Mouse (Mus musculus): Measurements from ENCODE around the gene Pkig. TPM values are rescaled to one million over a fixed set of nuclear protein-coding genes. Genes with fewer than 3 reads are reported as not detected.

Pkig gene
- polyA plus RNA-seq (2015; fragmentation: Nextera tagmentation; extraction: Ambion mirVana) = 131 and 134 TPM in 2 replicates

DNA sequence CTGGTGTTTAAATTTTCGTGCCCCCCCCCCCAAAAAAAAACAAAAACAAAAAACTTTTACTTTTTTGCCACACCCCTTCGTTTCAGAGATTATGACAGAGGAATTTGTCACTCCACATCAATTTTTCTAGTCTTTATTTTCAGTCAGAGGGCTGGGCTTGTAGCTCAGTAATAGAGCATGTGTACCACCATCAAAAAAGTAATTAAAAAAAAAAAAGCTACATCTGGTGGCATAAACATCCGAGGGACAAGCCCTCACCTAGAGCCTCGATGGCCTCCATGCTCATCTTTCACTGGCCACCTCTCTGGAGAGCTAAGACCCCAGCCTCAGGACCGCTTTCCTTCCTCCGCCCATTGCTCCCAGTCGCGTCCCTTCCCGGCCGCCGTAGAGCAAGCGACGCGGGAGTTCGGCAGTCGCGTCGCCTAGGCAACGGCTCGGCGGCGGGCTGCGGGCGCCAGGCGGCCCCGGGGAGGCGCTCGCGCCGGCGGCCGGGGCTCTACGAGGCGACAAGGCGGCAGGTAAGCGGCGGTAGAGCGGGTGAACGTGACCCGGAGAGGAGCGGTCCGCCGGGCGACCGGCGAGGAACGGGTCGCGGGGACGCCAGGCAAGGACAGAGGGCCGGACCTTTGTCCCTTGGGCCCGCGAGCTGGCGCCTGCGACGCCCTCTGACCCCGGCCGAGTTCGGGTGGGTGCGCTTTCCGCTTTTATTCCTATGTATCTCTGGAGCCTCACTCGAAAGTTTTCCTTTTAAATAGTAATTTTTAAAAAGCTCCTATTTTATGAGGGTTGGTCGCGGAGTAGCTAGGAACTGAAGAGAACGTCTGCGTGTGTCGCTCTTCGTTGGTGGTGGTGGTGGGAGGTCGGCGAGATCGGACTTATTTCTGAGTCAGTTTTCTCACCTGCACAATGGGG lies at the start of gene Pkig:
Gene Pkig, plus strand, starts transcription at position 412 of the 912 bp plus-strand sequence.
- WGBS = under 1% methylated on average over 68 of the region's 71 CpGs
- H3K27ac ChIP-seq = peak within 1 kb of the TSS; percentile 69; the same call in 1 of the 2 replicates
- peak within 1 kb of the TSS; percentile 59 for H3K4me2 ChIP-seq (replicated peaks)
- peak within 1 kb of the TSS; percentile 84 for H3K4me3 ChIP-seq
- H3K9ac ChIP-seq = peak within 1 kb of the TSS; percentile 82
- no peaks in the 10 kb centered on the region for H3K9me3 ChIP-seq
- H3K27me3 ChIP-seq = no peaks in the 10 kb centered on the region
- peaks cover 30% of the 10 kb centered on the region for H3K4me1 ChIP-seq
- H3K36me3 ChIP-seq = no peaks in the 10 kb centered on the region
- peak; percentile 91 for ATAC-seq (ENCODE audit: low FRiP score, low read depth)

DNA sequence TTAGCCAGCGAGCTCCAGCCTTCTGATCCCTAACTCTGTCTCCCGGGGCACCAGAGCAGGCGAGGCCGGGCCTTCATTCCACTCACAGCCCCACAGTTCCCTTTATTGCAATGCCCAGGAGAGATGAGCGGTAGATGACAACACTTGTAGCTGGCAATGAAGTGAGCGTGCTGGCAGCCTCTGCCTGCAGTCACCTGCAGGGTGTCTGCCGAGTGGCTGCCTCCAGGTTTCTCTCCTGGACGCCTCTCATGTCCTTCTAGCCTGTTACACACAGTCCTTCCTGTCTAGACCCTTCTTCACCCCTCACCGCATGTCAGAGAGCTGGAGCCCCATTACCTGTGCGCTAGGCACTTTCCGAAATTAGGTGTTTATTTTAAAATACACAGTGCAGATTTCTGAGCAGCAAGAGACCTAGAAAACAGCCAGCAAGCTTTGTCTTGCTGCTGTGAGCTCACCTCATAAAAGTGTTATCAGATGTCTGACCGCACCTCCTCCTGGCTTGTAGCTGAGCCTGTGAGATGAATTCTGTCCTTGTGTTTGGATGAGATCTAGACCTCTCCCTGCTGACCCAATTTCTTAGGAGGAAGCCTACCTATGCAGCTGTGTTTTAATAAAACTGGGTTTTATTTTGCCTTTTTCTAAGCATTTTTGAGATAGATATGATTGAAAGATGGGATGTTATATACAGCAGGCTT lies 48.8 kb upstream of the Pkig start:
- no peak for ATAC-seq (ENCODE audit: low FRiP score, low read depth)
- Histone ChIP-seq H3K9ac (no peak overlapping the region), H3K9me3 (no peaks in the 10 kb centered on the region), H3K4me2 (replicated peaks) (no peak overlapping the region), H3K4me3 (no peak overlapping the region), H3K27ac (no peak overlapping the region), H3K36me3 (peaks cover 64% of the 10 kb centered on the region), H3K4me1 (no peaks in the 10 kb centered on the region), H3K27me3 (no peaks in the 10 kb centered on the region)
- WGBS = 78% methylated on average over 12 of the region's 12 CpGs

DNA sequence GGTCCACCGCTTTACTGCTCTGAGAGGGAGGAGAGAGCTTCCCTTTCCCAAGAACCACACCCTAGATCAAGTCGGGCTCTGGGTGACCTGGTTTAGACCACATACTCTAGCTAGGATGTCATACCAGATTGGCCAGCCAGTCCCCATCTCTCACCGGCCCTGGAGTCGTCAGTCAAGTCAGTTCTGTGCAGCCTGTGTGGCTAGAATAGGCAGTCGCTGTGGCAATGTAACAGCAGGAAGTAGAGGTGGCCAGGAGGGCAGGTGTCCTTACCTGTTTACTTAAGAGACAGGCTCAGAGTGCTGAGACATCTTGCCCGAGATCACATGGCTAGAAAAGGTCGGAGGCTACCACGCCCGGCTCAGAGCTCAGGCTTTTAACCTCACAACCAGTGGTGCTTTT lies 47.0 kb upstream of the Pkig start:
- Histone ChIP-seq H3K4me2 (replicated peaks) (no peak overlapping the region), H3K4me1 (no peaks in the 10 kb centered on the region), H3K4me3 (no peak overlapping the region), H3K9me3 (no peaks in the 10 kb centered on the region), H3K27me3 (no peaks in the 10 kb centered on the region), H3K27ac (no peak overlapping the region), H3K36me3 (peaks cover 82% of the 10 kb centered on the region), H3K9ac (no peak overlapping the region)
- no peak for ATAC-seq (ENCODE audit: low FRiP score, low read depth)
- WGBS = 60% methylated on average over 9 of the region's 9 CpGs

DNA sequence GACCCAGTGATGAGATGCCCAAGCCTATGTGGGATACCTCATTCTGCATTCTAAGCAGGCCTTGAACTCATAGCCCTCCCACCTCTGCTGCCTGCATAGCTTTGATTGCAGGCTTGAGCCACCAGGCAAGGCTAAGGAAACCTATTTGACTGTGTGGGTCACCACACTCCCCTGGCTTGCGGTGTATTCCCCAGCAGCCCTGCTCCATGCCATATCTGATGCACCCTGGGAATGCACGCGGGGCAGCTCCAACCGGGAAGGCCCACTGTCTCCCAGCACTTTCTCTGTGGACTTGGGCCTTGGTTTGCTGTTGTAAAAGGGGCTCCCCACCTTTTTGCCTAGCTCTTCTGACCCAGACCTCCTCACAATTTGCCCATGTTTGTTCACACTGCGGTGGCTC lies 45.0 kb upstream of the Pkig start:
- 97% methylated on average over 5 of the region's 5 CpGs for WGBS
- H3K36me3 ChIP-seq = peaks cover 90% of the 10 kb centered on the region
- no peak overlapping the region for H3K4me3 ChIP-seq
- no peaks in the 10 kb centered on the region for H3K9me3 ChIP-seq
- no peak overlapping the region for H3K9ac ChIP-seq
- no peaks in the 10 kb centered on the region for H3K27me3 ChIP-seq
- no peak overlapping the region for H3K27ac ChIP-seq
- no peak overlapping the region for H3K4me2 ChIP-seq (replicated peaks)
- ATAC-seq (ENCODE audit: low FRiP score, low read depth) = no peak
- no peaks in the 10 kb centered on the region for H3K4me1 ChIP-seq

DNA sequence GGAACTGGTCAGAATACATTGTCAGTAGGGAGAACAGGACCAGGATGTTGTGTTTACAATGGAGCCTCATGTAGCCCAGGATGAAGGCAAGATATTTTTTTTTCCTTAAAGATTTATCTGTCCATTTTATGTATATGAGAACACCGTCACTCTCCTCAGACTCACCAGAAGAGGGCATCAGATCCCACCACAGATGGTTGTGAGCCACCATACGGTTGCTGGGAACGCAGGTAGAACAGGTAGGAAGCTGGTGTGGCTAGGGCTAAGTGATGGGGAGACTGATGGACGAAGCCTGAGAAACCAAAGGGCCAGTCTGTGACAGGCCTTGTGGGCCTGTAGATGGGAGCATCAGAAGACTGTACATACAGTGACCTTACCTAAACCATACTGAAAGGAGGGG lies 44.2 kb upstream of the Pkig start:
- peaks cover 97% of the 10 kb centered on the region for H3K36me3 ChIP-seq
- ATAC-seq (ENCODE audit: low FRiP score, low read depth) = no peak
- H3K4me3 ChIP-seq = no peak overlapping the region
- no peak overlapping the region for H3K4me2 ChIP-seq (replicated peaks)
- WGBS = 95% methylated on average over 4 of the region's 4 CpGs
- no peaks in the 10 kb centered on the region for H3K4me1 ChIP-seq
- H3K9ac ChIP-seq = no peak overlapping the region
- no peaks in the 10 kb centered on the region for H3K9me3 ChIP-seq
- H3K27me3 ChIP-seq = no peaks in the 10 kb centered on the region
- no peak overlapping the region for H3K27ac ChIP-seq

DNA sequence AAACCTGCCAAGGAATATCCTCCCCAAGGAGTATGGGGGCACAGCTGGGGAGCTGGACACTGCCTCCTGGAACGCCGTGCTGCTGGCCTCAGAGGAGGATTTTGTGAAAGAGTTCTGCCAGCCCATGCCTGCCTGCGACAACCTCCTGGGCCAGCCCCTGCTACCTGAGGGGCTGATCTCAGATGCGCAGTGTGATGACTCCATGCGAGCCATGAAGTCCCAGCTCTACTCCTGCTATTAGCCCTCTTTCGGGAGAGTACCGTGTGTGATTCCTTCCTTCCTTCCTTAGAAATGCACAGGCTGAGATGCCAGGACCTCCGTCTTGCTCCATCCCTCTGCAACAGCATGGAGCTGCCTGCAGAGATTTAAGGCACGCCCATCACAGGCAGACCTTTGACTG lies 42.8 kb upstream of the Pkig start:
- Histone ChIP-seq H3K4me1 (no peaks in the 10 kb centered on the region), H3K4me2 (replicated peaks) (no peak overlapping the region), H3K27me3 (no peaks in the 10 kb centered on the region), H3K4me3 (no peak overlapping the region), H3K36me3 (peaks cover 99% of the 10 kb centered on the region), H3K27ac (no peak overlapping the region), H3K9ac (no peak overlapping the region), H3K9me3 (no peaks in the 10 kb centered on the region)
- WGBS = 93% methylated on average over 9 of the region's 9 CpGs
- no peak for ATAC-seq (ENCODE audit: low FRiP score, low read depth)

DNA sequence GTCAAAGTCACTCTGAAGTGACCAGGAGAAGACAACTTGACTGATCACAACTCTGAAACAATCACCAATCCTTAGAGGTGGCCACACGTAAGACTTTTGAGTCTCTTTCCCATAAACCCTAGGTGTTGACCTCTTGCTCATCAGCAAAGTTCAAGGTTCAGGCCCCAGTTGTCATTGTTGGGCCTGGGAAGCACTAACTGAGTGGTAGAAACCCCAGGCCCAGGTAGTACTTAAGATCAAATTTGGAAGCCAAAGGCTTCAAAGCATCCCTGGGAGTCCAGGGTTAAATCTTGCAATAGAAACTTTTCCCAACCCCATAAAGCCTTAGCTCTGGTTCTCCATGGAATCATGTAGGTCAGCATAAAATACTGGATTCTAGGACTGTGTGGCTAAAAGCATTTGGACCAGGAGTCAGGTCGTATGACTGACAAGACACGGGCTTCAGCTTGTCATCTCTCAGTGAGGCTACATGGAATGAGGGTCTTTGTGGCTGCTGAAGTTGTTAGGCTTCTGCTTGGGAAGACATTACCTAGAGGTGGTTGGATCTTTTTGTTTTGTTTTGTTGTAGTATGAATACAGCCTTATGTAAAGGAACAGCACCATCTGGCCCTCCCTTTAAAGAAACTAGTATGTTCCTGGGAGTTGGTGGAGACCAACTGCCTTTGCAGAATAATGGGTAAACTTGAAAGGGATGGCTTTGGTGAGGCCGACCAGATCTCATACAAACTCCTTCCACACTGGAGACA lies 42.1 kb upstream of the Pkig start:
- ATAC-seq (ENCODE audit: low FRiP score, low read depth) = no peak
- WGBS = 91% methylated on average over 4 of the region's 4 CpGs
- peaks cover 99% of the 10 kb centered on the region for H3K36me3 ChIP-seq

DNA sequence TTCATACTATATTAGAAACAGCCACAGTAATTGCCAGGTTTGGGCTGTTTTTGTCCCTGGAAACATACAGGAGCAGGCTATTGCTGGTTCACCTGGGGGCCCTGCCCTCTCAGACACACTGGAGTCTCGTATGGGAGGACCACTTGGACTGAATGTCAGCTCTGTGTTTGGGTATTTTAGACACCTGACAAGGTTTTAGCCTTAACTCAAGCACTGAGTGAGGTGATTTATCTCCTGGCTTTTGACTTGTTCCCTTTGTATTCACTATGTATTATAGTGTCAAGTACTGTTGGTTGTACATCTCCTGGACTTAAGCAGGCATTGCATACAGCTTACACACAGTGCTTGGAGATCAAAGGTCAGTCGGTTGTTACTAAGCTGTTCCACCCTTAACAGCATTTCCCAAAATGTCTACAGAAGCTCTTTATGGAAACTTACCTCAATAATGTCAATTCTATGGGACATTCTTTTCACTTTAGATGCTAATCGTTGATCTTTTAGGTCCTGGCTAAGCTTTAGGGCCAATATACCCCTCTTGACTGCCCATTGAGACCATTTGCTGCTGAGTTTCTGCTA lies 41.4 kb upstream of the Pkig start:
- H3K27ac ChIP-seq = no peak overlapping the region
- no peaks in the 10 kb centered on the region for H3K9me3 ChIP-seq
- no peak overlapping the region for H3K4me2 ChIP-seq (replicated peaks)
- no peak overlapping the region for H3K4me3 ChIP-seq
- H3K27me3 ChIP-seq = no peaks in the 10 kb centered on the region
- no peak overlapping the region for H3K9ac ChIP-seq
- H3K4me1 ChIP-seq = no peaks in the 10 kb centered on the region
- ATAC-seq (ENCODE audit: low FRiP score, low read depth) = no peak
- 83% methylated on average over 3 of the region's 3 CpGs for WGBS
- H3K36me3 ChIP-seq = peaks cover 98% of the 10 kb centered on the region

More for the DNA sequence above, 42.1 kb upstream of the Pkig start:
- no peak overlapping the region for H3K4me2 ChIP-seq (replicated peaks)
- H3K9ac ChIP-seq = no peak overlapping the region
- no peaks in the 10 kb centered on the region for H3K9me3 ChIP-seq
- no peaks in the 10 kb centered on the region for H3K27me3 ChIP-seq
- H3K4me3 ChIP-seq = no peak overlapping the region
- H3K4me1 ChIP-seq = no peaks in the 10 kb centered on the region
- H3K27ac ChIP-seq = no peak overlapping the region

DNA sequence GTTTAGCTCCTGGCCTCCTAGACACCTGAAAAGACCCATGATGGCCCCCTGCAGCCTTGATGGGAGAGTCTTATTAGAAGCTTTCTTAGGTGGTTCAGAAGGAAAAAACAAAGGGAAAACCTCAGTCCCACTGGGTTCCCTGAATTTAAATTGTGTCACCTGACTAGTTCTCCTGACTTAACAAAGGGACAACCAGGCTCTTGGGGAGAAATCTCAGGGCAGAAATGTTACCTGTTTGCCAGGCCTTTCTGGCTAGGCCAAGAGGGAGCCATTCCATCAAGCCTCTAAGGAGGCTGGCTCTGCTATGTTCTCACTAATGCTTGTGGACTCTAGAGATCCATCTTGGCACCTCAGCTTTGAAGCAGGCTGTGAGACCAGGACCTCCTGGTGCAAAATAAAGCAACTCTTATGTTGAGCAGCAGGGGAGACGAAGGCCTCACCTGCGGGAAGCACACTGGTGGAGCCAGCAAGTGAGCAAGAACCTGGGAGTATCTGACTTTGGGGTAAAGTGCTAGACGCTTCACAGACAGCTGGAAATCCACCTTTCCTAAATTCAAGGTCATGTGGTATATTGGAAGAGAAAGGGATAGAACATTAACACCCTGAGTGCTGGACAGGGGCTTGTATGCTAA lies 40.8 kb upstream of the Pkig start:
- ATAC-seq (ENCODE audit: low FRiP score, low read depth) = no peak
- no peak overlapping the region for H3K27ac ChIP-seq

DNA sequence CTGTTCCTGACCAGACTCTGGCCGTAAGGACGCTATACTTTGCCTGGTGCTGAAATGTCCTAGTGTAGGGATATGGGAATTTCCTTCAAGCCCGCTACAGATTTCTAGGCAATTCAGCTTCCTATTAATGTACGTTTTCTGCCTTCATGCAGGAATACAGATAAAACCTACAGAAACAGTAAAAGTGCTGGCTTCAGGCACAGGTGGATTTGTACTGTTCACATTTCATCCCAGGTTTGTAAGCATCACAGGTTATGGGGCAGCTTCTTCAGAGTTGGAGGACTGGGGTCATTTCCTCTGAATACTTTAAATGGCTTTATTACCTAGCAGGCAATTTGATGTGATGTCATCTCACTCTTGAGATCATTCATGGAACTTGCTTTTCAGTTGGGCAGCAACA lies 40.3 kb upstream of the Pkig start:
- H3K36me3 ChIP-seq = peaks cover 98% of the 10 kb centered on the region
- 91% methylated on average over 4 of the region's 4 CpGs for WGBS
- H3K27ac ChIP-seq = no peak overlapping the region
- H3K9ac ChIP-seq = no peak overlapping the region
- no peaks in the 10 kb centered on the region for H3K9me3 ChIP-seq
- no peak overlapping the region for H3K4me3 ChIP-seq
- no peak overlapping the region for H3K4me2 ChIP-seq (replicated peaks)
- ATAC-seq (ENCODE audit: low FRiP score, low read depth) = no peak
- H3K4me1 ChIP-seq = no peaks in the 10 kb centered on the region
- no peaks in the 10 kb centered on the region for H3K27me3 ChIP-seq

More for the DNA sequence above, 40.8 kb upstream of the Pkig start:
- no peaks in the 10 kb centered on the region for H3K4me1 ChIP-seq
- no peak overlapping the region for H3K4me2 ChIP-seq (replicated peaks)
- WGBS = 80% methylated on average over 3 of the region's 3 CpGs
- H3K36me3 ChIP-seq = peaks cover 98% of the 10 kb centered on the region
- H3K27me3 ChIP-seq = no peaks in the 10 kb centered on the region
- H3K9me3 ChIP-seq = no peaks in the 10 kb centered on the region
- H3K9ac ChIP-seq = no peak overlapping the region
- no peak overlapping the region for H3K4me3 ChIP-seq

DNA sequence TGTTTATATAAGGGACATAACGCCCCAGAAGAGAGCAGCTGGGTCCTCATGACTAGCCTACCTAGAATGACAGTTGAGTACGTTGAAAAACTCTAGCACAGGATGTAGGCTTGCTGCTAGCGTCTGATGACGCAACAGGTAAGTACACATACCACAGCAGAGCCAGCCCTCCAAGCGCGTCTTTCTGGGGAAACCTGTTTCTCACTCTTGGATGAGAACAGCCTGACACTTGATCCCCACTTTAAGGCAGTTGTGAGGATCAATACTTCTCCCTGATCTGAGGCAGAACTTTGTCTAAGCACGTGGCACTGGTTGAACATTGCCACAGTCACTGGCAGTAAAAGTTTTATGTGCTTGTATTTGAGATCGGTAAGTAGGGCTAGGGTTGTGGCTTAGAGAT lies 37.7 kb upstream of the Pkig start:
- WGBS = 76% methylated on average over 8 of the region's 8 CpGs
- Histone ChIP-seq H3K27me3 (no peaks in the 10 kb centered on the region), H3K36me3 (peaks cover 93% of the 10 kb centered on the region), H3K4me3 (no peak overlapping the region), H3K4me1 (no peaks in the 10 kb centered on the region), H3K9me3 (no peaks in the 10 kb centered on the region), H3K9ac (no peak overlapping the region), H3K27ac (no peak overlapping the region), H3K4me2 (replicated peaks) (no peak overlapping the region)
- no peak for ATAC-seq (ENCODE audit: low FRiP score, low read depth)

Measured in limb, embryonic 13.5 days (tissue).